Comparison of ENCODE assay signal across 30 mouse cellular contexts in the genomic region with DNA sequence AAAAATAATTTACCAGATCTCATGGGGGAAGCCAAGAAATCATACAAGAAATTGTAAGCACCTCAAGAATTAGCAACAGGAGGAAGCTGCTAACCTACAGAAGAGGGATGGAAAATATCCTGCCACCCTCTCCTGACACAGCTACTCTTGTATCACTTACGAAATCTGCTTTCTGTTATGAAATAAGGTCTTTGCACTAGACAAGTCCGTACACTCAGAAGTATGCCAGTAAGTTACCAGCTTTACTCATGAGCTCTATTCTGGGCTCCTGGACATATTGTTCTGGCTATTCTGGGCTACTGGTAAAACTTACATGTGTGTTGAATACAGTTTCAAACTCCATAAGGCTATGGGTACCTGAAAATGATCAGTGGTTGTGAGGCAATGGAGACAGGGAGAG.
DNase-seq lines count a peak whose midpoint lies in the region; ATAC-seq and TF ChIP-seq lines count a peak whose summit lies in the region.
"Had no signal": no experiment of that assay in that cellular context is flagged by ENCODE, and none has a peak within 500 bp of the region (broad histone marks: within the 10 kb centered on the region; RNA-seq: fewer than 3 reads in every experiment).

No protein-coding gene starts in this region.

- no peaks in the 10 kb centered on the region for H3K9me3 ChIP-seq in lung, postnatal 0 days (ENCODE audit: low read length)
- H3K9me3 ChIP-seq: embryonic facial prominence, embryonic 13.5 days; embryonic facial prominence, embryonic 15.5 days had no signal

- TF ChIP-seq EP300 in lung, postnatal 0 days (IDR thresholded peaks at IDR 0.05) = peak; percentile 82

- no peak overlapping the region for H3K4me3 ChIP-seq in lung, postnatal 0 days (ENCODE audit: low read depth, low read length)
- H3K4me3 ChIP-seq: embryonic facial prominence, embryonic 13.5 days; embryonic facial prominence, embryonic 15.5 days; erythroblast, embryonic 14.5 days; forebrain, embryonic 10.5 days; forebrain, embryonic 12.5 days had no signal

- no peak overlapping the region for H3K9ac ChIP-seq in lung, postnatal 0 days (replicated peaks; ENCODE audit: low read depth)
- H3K9ac ChIP-seq: embryonic facial prominence, embryonic 13.5 days; embryonic facial prominence, embryonic 15.5 days; forebrain, embryonic 12.5 days had no signal

- no peak for TF ChIP-seq CTCF in lung, postnatal 0 days (IDR thresholded peaks at IDR 0.05)

- H3K27me3 ChIP-seq in lung, postnatal 0 days (replicated peaks; ENCODE audit: insufficient read depth, low read length) = no peaks in the 10 kb centered on the region
- H3K27me3 ChIP-seq: CH12.LX; embryonic facial prominence, embryonic 13.5 days; embryonic facial prominence, embryonic 15.5 days; forebrain, embryonic 12.5 days had no signal

- ATAC-seq in lung, postnatal 0 days = peak; percentile 52
- ATAC-seq: activated CD4-positive, CD25-positive, alpha-beta regulatory T cell, adult 4 months; CD4-positive, CD25-positive, alpha-beta regulatory T cell, adult 4 months; forebrain, embryonic 14.5 days; forebrain, embryonic 16.5 days; Patski had no signal

- H3K27ac ChIP-seq in lung, postnatal 0 days (ENCODE audit: low read length) = no peak overlapping the region
- H3K27ac ChIP-seq: embryonic facial prominence, embryonic 13.5 days; embryonic facial prominence, embryonic 15.5 days; forebrain, embryonic 10.5 days; forebrain, embryonic 12.5 days had no signal

- peaks cover 6% of the 10 kb centered on the region; the same call in 1 of the 2 replicates for H3K4me1 ChIP-seq in lung, postnatal 0 days (ENCODE audit: insufficient read depth, low read depth, low read length)
- H3K4me1 ChIP-seq: embryonic facial prominence, embryonic 13.5 days; embryonic facial prominence, embryonic 15.5 days; forebrain, embryonic 10.5 days; forebrain, embryonic 12.5 days had no signal

- no peak overlapping the region for H3K4me2 ChIP-seq in lung, postnatal 0 days (replicated peaks; ENCODE audit: low read depth, low read length)
- H3K4me2 ChIP-seq: embryonic facial prominence, embryonic 13.5 days; embryonic facial prominence, embryonic 15.5 days; forebrain, embryonic 12.5 days had no signal

- intact Hi-C loops in heart, postnatal 36 days (cut with DNase I) = no loop called here

- 54% methylated on average over 2 of the region's 2 CpGs for WGBS in lung, postnatal 0 days

- H3K36me3 ChIP-seq in lung, postnatal 0 days (ENCODE audit: insufficient read depth, low read length) = no peaks in the 10 kb centered on the region
- H3K36me3 ChIP-seq: embryonic facial prominence, embryonic 13.5 days; embryonic facial prominence, embryonic 15.5 days; forebrain, embryonic 10.5 days; forebrain, embryonic 12.5 days; G1E had no signal

- DNase-seq in heart, adult 11 months = peak; percentile 5
- no peak for DNase-seq in heart, postnatal 36 days
- peak; percentile 66 for DNase-seq in lung, postnatal 0 days (ENCODE audit: low spot score)
- DNase-seq in lung, postnatal 25 days (ENCODE audit: low spot score) = no peak
- peak; percentile 11 for DNase-seq in 416B (ENCODE audit: low read depth)
- DNase-seq in brain, adult 2 months (ENCODE audit: low read depth, low spot score) = peak; percentile 8
- DNase-seq in gastrocnemius, postnatal 4 days (ENCODE audit: low spot score in 2 of 2) = no peak
- DNase-seq: adrenal gland, adult 8-10 months; adrenal gland, postnatal 14 days; adrenal gland, postnatal 36 days; B cell, adult 2 months; cerebellum, adult 11 months; cerebellum, adult 18-20 months; cerebellum, adult 8-10 months; cerebellum, adult 9-11 months; cerebellum, postnatal 14 days; cerebellum, postnatal 36 days; embryo, embryonic 11 days had no signal

Comparison
In these comparisons a context has a peak if more than half of its experiments do, and no peak if none do; other contexts are left out.
1. DNase-seq: peak in heart, adult 11 months (single experiment), lung, postnatal 0 days (single experiment), 416B (single experiment) and brain, adult 2 months (single experiment); none in heart, postnatal 36 days (0 of 2), lung, postnatal 25 days (single experiment) and gastrocnemius, postnatal 4 days (0 of 2).